Mouse (Mus musculus): ENCODE results near the gene Lrpprc.

GRCm38 (mm10) chr17:84696537-84696936 is 94.1 kb downstream of the Lrpprc start:
- TF ChIP-seq CTCF (IDR thresholded peaks at IDR 0.05; ENCODE audit: low read depth) (no peak), EP300 (IDR thresholded peaks at IDR 0.05; ENCODE audit: low read depth) (no peak)

All from liver, postnatal 0 days (tissue).